Mouse (Mus musculus): ENCODE data around the gene Wipf1.

DNA sequence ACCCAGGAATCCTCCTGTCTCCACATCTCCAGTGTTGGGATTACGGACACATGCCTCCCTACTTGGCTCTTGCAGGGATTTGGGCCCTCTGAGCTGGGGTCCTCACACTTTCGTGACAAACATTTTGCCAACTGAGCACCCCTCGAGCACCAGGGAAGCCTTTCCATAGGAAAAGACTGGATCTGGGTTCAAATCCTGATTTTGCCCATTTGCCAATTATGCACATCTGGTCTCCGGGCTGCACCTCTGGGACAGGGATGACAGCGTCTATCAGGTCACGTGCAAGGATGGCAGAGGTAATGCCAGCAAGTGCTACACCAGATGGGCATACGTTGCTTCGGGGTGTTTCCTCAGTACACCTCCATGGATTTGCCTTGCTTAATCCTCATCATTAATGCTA lies 119.5 kb downstream of the Wipf1 start:
- no peak for TF ChIP-seq POLR2A (IDR thresholded peaks at IDR 0.05; ENCODE audit: control insufficient read depth, extremely low read depth, insufficient read depth, low read length, poor library complexity)
- no peak for TF ChIP-seq CTCF (IDR thresholded peaks at IDR 0.05; ENCODE audit: borderline replicate concordance, control insufficient read depth, extremely low read depth, insufficient read depth, low read length, poor library complexity)
